Mouse (Mus musculus): ENCODE measurements around the gene Ifngr1. TPM values are rescaled to one million over a fixed set of nuclear protein-coding genes. Genes with fewer than 3 reads are reported as not detected.

Ifngr1 gene
- total RNA-seq, 2 experiments from 2014 or later: 70.7 to 92.8 TPM

DNA sequence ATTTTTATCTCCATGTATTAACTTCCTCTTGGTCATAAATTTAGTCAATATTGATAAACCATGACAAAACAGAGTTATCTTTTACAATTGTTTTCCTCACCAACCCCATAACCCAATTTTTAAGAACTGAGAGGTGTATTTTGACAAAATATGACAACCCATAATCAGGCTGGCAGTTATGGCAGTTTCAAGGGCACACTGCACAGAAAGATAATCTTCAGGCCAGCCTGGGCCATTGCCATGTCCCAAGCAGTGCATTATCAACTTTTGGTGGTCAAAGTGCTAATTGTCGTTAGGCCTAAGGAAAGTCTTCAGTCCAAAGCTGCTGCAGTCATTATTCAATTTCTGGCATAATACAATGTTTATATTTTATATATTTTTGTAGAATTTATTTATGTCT lies 6.9 kb upstream of the Ifngr1 start:
- ATAC-seq (replicated peaks; ENCODE audit: low FRiP score, poor library complexity, severe bottlenecking): no peak

GRCm38 (mm10) chr10:19585860-19586259 lies 5.9 kb upstream of the Ifngr1 start:
- no peak for ATAC-seq (replicated peaks; ENCODE audit: low FRiP score, poor library complexity, severe bottlenecking)

- ATAC-seq (replicated peaks; ENCODE audit: low FRiP score, poor library complexity, severe bottlenecking): no peak
Observed at GRCm38 (mm10) chr10:19587281-19587680, 4.5 kb upstream of the Ifngr1 start.

DNA sequence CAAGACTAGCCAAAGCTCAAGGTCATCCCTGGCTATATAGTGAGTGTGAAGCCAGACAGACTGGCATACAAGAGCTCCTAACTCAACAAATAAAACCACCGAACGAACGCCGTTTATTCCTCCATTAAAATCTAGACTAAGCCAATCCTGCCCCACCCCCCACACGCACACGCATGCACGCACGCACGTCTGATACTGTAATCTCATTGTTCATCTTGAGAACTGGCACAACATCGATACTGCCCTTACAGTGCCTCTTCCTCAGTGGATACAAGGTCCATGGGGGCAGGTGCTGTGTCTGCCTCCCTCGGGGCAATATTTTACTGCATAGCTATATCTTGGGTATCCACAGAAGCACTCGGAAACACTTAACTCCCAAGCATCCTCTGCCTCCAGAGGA lies 2.1 kb upstream of the Ifngr1 start:
- no peak for ATAC-seq (replicated peaks; ENCODE audit: low FRiP score, poor library complexity, severe bottlenecking)

DNA sequence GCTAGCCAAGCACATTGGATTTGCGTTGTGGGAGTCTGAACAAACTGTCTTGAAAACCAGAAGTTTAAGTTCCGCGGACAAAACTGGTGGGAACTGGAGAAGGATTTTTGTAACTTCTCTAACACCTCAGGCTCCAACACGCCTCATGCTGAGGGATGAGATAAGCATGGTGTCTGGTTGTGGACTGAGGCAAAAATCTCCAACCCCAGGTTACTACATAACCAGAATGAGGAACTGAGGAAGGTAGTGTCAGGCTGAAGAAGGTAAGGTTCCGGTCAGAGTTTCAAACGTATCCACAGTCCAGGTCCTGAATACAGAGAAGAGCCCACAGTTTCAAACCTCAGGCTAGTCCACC lies 486 bp upstream of the Ifngr1 start:
- no peak for ATAC-seq (replicated peaks; ENCODE audit: low FRiP score, poor library complexity, severe bottlenecking)

GRCm38 (mm10) chr10:19592556-19592955 lies 807 bp downstream of the Ifngr1 start:
- no peak for ATAC-seq (replicated peaks; ENCODE audit: low FRiP score, poor library complexity, severe bottlenecking)

DNA sequence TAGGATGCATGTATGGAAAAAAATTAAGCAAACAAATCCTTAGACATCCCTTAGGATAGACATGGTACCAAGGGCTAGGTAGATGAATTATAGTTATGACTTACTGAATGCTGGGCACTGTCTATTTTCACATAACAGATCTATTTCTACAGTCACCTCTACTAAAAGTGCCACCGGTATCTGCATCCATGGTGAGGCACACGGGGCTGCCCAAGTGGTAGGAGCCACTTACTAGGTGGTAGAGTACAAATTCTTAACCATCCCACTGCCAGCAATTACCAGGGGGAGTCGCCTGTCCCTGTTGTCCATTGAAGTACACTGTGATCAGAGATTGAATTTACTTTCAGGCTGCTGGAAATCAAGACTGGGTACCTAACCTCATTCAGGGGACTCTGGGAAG lies 1.5 kb downstream of the Ifngr1 start:
- no peak for ATAC-seq (replicated peaks; ENCODE audit: low FRiP score, poor library complexity, severe bottlenecking)

- ATAC-seq (replicated peaks; ENCODE audit: low FRiP score, poor library complexity, severe bottlenecking): no peak
Observed at GRCm38 (mm10) chr10:19594201-19594905, 2.6 kb downstream of the Ifngr1 start.

DNA sequence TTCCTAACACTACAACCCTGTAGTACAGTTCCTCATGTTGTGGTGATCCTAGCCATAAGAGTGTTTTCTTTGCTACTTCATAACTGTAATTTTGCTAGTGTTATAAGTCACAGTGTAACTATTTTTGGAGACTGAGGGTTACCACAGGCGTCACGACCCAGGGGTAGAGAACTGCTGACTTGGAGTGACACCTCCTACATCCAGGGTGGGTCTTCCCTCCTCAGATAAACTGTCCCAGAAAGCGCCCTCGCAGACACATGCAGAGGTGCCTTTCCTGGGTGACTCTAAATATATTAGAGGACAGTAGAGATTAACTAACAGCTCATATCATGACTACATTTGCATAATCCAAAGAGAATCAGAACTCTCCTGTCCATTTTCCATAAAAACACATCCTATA lies 5.1 kb downstream of the Ifngr1 start:
- ATAC-seq (replicated peaks; ENCODE audit: low FRiP score, poor library complexity, severe bottlenecking): no peak

- ATAC-seq (replicated peaks; ENCODE audit: low FRiP score, poor library complexity, severe bottlenecking): no peak
Observed at GRCm38 (mm10) chr10:19598091-19598490, 6.3 kb downstream of the Ifngr1 start.

DNA sequence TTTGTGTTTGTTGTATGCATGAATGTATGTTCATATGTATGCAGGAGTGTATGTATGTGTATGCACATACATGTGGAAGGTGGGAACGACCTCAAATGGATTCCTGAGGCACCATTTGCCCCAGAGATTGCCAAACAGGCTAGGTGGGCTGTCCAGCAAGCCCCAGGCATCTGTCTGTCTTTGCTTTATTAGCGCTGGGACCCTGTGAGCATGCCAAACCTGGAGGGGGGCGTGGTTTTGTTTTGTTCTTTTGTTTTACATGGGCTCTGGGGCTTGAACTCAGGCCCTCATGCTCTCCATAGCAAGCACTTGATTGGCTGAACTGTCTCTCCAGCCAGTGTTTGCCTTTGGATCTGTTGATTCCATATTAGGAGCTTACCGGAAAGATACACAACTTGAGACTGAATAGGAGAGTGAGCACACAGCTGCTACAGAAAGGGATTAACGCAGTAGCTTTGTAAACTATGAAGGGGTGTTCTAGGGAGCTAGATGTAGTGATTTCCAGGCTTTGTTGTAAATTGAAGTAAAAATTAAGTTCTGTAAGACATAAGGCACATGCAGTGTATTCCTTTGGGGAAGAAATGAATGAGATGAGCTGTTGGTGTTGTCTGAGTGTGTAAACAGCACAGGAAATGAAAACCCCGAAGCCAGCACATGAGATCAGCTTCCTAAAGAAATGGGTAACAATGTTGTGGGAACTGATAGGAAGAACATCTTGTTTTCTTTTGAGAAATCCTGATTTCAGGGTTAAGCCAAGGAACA lies 7.8 kb downstream of the Ifngr1 start:
- ATAC-seq (replicated peaks; ENCODE audit: low FRiP score, poor library complexity, severe bottlenecking): no peak

DNA sequence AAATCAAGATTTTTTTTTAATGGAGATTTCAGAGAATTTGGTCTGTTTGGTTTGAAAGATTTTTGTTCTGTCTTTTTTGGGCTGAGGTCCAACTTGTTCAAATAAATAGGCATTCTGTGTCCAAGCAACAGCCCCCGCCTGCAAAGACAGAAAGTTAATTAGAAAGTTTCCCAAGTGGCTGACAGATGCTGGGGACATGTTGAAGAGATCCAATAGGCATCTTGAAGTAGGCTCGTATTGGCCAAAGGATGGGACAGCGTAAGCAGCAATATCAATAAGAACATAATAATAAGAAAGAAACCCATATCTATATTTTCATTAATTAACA lies 8.3 kb downstream of the Ifngr1 start:
- ATAC-seq (replicated peaks; ENCODE audit: low FRiP score, poor library complexity, severe bottlenecking): no peak

DNA sequence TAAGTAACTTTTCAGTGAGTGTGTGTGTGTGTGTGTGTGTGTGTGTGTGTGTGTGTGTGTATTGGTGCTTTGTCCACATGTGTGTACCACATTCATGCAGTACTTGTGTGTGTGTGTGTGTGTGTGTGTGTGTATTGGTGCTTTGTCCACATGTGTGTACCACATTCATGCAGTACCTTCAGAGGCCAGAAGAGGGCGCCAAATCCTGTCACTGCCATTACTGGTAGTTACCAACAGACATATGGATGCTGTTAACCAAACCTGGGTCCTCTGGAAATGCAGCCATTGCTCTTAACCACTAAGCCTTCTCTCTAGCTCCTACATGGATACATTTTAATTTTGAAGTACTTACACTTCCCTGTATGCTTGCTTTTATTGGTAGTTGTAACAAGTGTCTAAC lies 9.8 kb downstream of the Ifngr1 start:
- peak; percentile 73 for ATAC-seq (replicated peaks; ENCODE audit: low FRiP score, poor library complexity, severe bottlenecking)

DNA sequence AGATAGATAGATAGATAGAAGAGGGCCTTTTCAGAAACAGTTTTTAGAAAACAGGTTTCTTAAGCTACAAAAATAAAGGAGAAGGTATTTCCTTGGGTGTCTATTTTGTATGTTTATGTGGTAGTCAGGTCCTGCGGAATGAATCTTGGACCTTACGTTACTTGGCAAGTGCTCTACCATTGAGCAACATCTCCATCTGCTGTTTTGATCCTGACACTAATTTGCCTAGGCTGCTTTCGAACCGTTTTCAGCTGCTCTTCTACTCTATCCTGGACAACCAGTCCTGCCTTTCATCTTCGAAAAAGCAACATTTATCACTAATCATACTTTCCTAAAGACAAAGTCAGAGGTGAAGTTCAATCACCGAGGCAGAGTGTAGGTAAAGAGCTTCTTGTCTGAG lies 11.5 kb downstream of the Ifngr1 start:
- no peak for ATAC-seq (replicated peaks; ENCODE audit: low FRiP score, poor library complexity, severe bottlenecking)

DNA sequence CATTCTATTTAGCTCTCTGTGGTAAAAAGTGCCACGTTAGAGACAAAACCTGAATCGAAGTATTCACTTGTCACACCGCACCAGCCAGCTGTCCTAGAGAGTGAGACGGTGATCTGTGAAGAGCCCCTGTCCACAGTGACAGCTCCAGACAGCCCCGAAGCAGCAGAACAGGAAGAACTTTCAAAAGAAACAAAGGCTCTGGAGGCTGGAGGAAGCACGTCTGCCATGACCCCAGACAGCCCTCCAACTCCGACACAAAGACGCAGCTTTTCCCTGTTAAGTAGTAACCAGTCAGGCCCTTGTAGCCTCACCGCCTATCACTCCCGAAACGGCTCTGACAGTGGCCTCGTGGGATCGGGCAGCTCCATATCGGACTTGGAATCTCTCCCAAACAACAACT lies 17.4 kb downstream of the Ifngr1 start:
- ATAC-seq (replicated peaks; ENCODE audit: low FRiP score, poor library complexity, severe bottlenecking): no peak

DNA sequence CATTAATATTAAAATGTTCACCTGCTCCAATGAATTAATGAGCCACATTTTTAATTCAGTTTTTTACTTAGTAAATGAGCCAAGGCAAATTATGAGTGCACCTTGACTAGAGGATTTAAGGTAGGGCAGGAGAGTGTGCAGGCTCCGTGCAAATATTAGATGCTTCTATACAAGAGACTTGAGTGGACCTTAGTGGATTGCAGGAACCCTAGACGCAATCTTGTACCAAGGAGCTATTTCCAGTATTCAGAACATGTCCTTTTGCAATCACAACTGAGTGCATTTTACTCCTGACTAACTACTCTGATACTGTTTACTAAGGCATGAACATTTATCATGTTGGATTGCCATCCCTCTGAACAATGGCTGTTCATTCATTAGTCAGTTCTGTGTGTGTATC lies 19.9 kb downstream of the Ifngr1 start:
- ATAC-seq (replicated peaks; ENCODE audit: low FRiP score, poor library complexity, severe bottlenecking): no peak

DNA sequence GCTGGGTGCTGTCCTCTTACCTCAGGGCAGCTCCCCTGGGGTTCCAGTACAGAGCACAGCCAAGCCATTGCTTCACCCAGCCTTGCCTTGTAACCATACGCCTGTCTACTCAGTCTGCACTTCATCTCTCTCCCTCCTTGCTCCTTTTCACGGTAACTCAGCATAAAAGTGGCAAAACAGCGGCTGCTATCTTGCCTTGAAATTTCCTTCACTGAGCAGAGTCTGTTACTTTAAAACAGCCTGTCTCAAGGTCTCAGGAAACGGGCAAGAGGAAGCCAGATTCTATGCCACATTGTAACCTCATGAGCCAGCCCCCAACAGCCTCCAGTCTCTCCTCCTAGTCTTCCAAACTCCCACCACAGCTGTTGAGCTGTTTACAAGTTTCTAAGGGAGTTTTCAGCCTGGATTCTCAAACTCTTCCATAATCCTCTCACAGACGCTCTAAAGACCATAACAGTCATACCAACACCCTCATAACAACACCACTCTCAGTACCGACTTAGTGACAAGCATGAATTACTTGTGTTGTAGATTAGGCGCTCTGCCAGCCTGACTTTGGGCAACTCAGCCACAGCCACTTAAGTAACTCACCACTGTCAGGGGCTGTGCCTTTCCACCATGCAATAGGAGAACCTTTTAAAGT lies 21.5 kb downstream of the Ifngr1 start:
- ATAC-seq (replicated peaks; ENCODE audit: low FRiP score, poor library complexity, severe bottlenecking): no peak

- ATAC-seq (replicated peaks; ENCODE audit: low FRiP score, poor library complexity, severe bottlenecking): no peak
Observed at GRCm38 (mm10) chr10:19619736-19620135, 28.0 kb downstream of the Ifngr1 start.

DNA sequence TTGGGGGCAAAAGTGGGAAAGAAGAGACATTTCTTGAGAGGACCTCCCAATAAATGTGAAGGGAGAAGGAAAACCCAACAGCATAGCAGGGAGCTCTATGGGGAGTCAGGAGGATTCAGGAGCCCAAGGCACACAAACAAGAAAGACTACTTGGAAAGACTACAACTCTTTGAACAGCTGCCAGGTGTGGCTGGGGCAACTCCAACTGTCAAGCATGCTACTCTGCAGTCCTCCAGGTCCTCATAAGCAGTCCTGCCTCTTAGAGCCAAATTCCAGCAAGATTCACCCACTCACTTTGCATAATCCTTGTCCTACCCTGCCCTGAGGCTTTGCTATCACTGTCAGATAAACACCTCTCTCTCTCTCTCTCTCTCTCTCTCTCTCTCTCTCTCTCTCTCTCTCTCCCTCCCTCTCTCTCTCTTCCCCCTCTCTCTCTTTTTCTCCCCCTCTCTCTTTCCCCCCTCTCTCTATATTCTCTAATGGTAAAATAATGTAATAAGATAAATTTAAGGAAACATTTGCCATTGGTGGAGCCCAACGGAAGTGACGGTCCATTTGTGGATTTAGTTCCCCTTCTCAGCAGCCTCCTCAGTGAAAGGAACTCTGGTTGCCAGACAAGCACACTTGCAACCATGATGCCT lies 29.8 kb downstream of the Ifngr1 start, which contains the start of gene Il22ra2:
Gene Il22ra2 (plus strand): TSS at position 591 of the 641 bp plus-strand sequence.
- no peak for ATAC-seq (replicated peaks; ENCODE audit: low FRiP score, poor library complexity, severe bottlenecking)

GRCm38 (mm10) chr10:19624617-19625016 lies 32.9 kb downstream of the Ifngr1 start:
- ATAC-seq (replicated peaks; ENCODE audit: low FRiP score, poor library complexity, severe bottlenecking): no peak

DNA sequence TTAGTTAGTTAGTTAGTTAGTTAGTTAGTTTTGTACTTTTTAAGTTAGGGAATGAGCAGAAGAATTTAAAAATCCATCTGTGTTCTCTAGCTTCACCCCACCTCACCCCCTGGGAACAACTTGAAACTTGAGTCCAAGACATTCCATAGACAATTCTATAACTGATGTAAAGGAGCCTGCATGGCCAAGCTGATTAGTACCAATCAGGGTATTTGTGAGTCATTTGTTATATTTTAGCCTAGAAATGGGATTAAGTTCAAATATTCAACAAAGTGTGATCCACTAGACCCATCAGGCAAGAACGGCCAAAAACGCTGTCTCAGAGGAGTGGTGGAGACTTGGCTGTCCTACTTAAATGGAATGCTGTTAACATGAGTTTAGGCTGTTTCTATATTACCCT lies 35.6 kb downstream of the Ifngr1 start:
- ATAC-seq (replicated peaks; ENCODE audit: low FRiP score, poor library complexity, severe bottlenecking): no peak
